In genomic region chrX:157454430-157454829, GRCm38 (mm10) we compare ENCODE assay signal across 10 mouse cellular contexts. TPM values are rescaled to one million over a fixed set of nuclear protein-coding genes. Genes with fewer than 3 reads are reported as not detected.
DNase-seq lines count a peak whose midpoint lies in the region; ATAC-seq and TF ChIP-seq lines count a peak whose summit lies in the region.
"Had no signal": no experiment of that assay in that cellular context is flagged by ENCODE, and none has a peak within 500 bp of the region (broad histone marks: within the 10 kb centered on the region; RNA-seq: fewer than 3 reads in every experiment).

No protein-coding gene starts in this region.

- H3K4me1 ChIP-seq in hindbrain, embryonic 10.5 days (replicated peaks), result no peaks in the 10 kb centered on the region
- no peaks in the 10 kb centered on the region for H3K4me1 ChIP-seq in hindbrain, embryonic 16.5 days (ENCODE audit: control insufficient read depth, insufficient read depth, low read depth, low read length)
- H3K4me1 ChIP-seq in E14TG2a.4 (replicated peaks; ENCODE audit: low read depth, low read length), result peaks cover 8% of the 10 kb centered on the region; the same call in 1 of the 2 replicates
- H3K4me1 ChIP-seq: embryonic facial prominence, embryonic 12.5 days; midbrain, embryonic 12.5 days had no signal

- no peak overlapping the region for H3K27ac ChIP-seq in hindbrain, embryonic 10.5 days
- H3K27ac ChIP-seq in hindbrain, embryonic 16.5 days (ENCODE audit: low read depth, low read length), result no peak overlapping the region
- no peak overlapping the region for H3K27ac ChIP-seq in gastrocnemius, adult 2 months
- no peak overlapping the region for H3K27ac ChIP-seq in left cerebral cortex, adult 2 months
- H3K27ac ChIP-seq: embryonic facial prominence, embryonic 12.5 days; midbrain, embryonic 12.5 days had no signal

- peaks cover 40% of the 10 kb centered on the region for H3K36me3 ChIP-seq in hindbrain, embryonic 10.5 days
- H3K36me3 ChIP-seq in hindbrain, embryonic 16.5 days (ENCODE audit: control insufficient read depth, insufficient read depth, low read length), result no peaks in the 10 kb centered on the region
- H3K36me3 ChIP-seq in E14TG2a.4 (ENCODE audit: insufficient read depth, low read length), result peaks cover 40% of the 10 kb centered on the region
- H3K36me3 ChIP-seq: embryonic facial prominence, embryonic 12.5 days had no signal

- no peak overlapping the region for H3K4me3 ChIP-seq in hindbrain, embryonic 10.5 days
- H3K4me3 ChIP-seq in hindbrain, embryonic 16.5 days (ENCODE audit: low read length), result no peak overlapping the region
- no peak overlapping the region for H3K4me3 ChIP-seq in E14TG2a.4 (replicated peaks; ENCODE audit: low read length)
- no peak overlapping the region for H3K4me3 ChIP-seq in gastrocnemius, adult 2 months
- no peak overlapping the region for H3K4me3 ChIP-seq in left cerebral cortex, adult 2 months
- H3K4me3 ChIP-seq: embryonic facial prominence, embryonic 12.5 days; midbrain, embryonic 12.5 days had no signal

- TF ChIP-seq CTCF in E14TG2a.4 (conservative IDR thresholded peaks at IDR 0.05; ENCODE audit: low read length), result peak; percentile 74
- peak; percentile 84 for TF ChIP-seq CTCF in gastrocnemius, adult 2 months (IDR thresholded peaks at IDR 0.05)
- TF ChIP-seq CTCF in left cerebral cortex, adult 2 months (IDR thresholded peaks at IDR 0.05), result peak; percentile 86

- H3K4me2 ChIP-seq in hindbrain, embryonic 16.5 days (ENCODE audit: low read length), result no peak overlapping the region
- H3K4me2 ChIP-seq: embryonic facial prominence, embryonic 12.5 days; midbrain, embryonic 12.5 days had no signal

- DNase-seq in hindbrain, embryonic 10.5 days (ENCODE audit: low spot score), result peak; percentile 41
- peak; percentile 34 for DNase-seq in cerebellum, adult 11-12 months
- peak; percentile 46 for DNase-seq in gastrocnemius, adult 2 months
- DNase-seq in left cerebral cortex, adult 2 months (ENCODE audit: extremely low spot score in 1 of 2, low spot score in 2 of 2), result peak; percentile 26 to 69
- DNase-seq in natural killer cell, adult 2 months (ENCODE audit: low spot score in 2 of 2), result peak; percentile 26 to 41
- DNase-seq in thymus, postnatal 36 days, result peak; percentile 42 to 45

- ATAC-seq in hindbrain, embryonic 16.5 days, result no peak

- intact Hi-C loops in gastrocnemius, adult 2 months (cut with DNase I), result loop anchor here (10.0 kb wide), 2 partner anchors 120 to 540 kb away; no protein-coding TSS in a partner anchor
- intact Hi-C loops in left cerebral cortex, adult 2 months (cut with DNase I), result loop anchor here (10.0 kb wide), 3 partner anchors 140 to 1830 kb away; partner anchors contain the start of genes Gm15155 and Ptchd1

- H3K9me3 ChIP-seq in hindbrain, embryonic 10.5 days, result no peaks in the 10 kb centered on the region
- no peaks in the 10 kb centered on the region for H3K9me3 ChIP-seq in hindbrain, embryonic 16.5 days (ENCODE audit: control insufficient read depth, low read length)
- no peaks in the 10 kb centered on the region for H3K9me3 ChIP-seq in E14TG2a.4 (ENCODE audit: low read length)
- H3K9me3 ChIP-seq: embryonic facial prominence, embryonic 12.5 days; midbrain, embryonic 12.5 days had no signal

- no peaks in the 10 kb centered on the region for H3K27me3 ChIP-seq in hindbrain, embryonic 10.5 days (ENCODE audit: insufficient read depth, poor library complexity, severe bottlenecking)
- H3K27me3 ChIP-seq in hindbrain, embryonic 16.5 days (replicated peaks; ENCODE audit: control insufficient read depth, insufficient read depth, low read length), result no peaks in the 10 kb centered on the region
- no peaks in the 10 kb centered on the region for H3K27me3 ChIP-seq in E14TG2a.4 (ENCODE audit: insufficient read depth, low read length)
- H3K27me3 ChIP-seq: embryonic facial prominence, embryonic 12.5 days; midbrain, embryonic 12.5 days had no signal

- H3K9ac ChIP-seq in hindbrain, embryonic 16.5 days (ENCODE audit: low read depth, low read length), result no peak overlapping the region
- H3K9ac ChIP-seq: embryonic facial prominence, embryonic 12.5 days; midbrain, embryonic 12.5 days had no signal

- WGBS in hindbrain, embryonic 10.5 days, result 61% methylated on average over 1 of the region's 1 CpGs
- WGBS in hindbrain, embryonic 16.5 days, result 40% methylated on average over 1 of the region's 1 CpGs

RNA-seq across cellular contexts. Expression of gene Sms, which starts 37.7 kb away (rescaled TPM):
- 67.8 and 92.2 TPM in 2 replicates for polyA plus RNA-seq in hindbrain, embryonic 10.5 days (2016; fragmentation: Nextera tagmentation; extraction: Ambion mirVana)
- polyA plus RNA-seq in hindbrain, embryonic 16.5 days (2015; fragmentation: Nextera tagmentation; extraction: Ambion mirVana), result 115 and 116 TPM in 2 replicates
- total RNA-seq in gastrocnemius, adult 2 months (2021), result 10 to 100 TPM; 39.0 to 87.5 TPM
- 10 to 100 TPM; 68.3 to 81.5 TPM for total RNA-seq in left cerebral cortex, adult 2 months (2021)

RNA-seq across cellular contexts. Expression of gene Phex, which starts 39.3 kb away (rescaled TPM):
- 0.10 and 0.27 TPM in 2 replicates for polyA plus RNA-seq in hindbrain, embryonic 10.5 days (2016; fragmentation: Nextera tagmentation; extraction: Ambion mirVana)
- polyA plus RNA-seq in hindbrain, embryonic 16.5 days (2015; fragmentation: Nextera tagmentation; extraction: Ambion mirVana), result 0.21 and 0.29 TPM in 2 replicates
- total RNA-seq in gastrocnemius, adult 2 months (2021), result under 1 TPM; 0.33 TPM
- total RNA-seq in left cerebral cortex, adult 2 months (2021), result under 1 TPM; 0.41 to 0.56 TPM
